Mouse (Mus musculus) ES-E14 (cell line): ENCODE measurements around the gene Tmem232.

Experiments
- CHD2 ChIP-seq: IDR thresholded peaks from 2 replicates; pipeline ENCODE4 v1.6.1; 2014; ENCODE audit warnings: mild to moderate bottlenecking, low read depth, low read length, inconsistent platforms
- HCFC1 ChIP-seq: IDR thresholded peaks from 2 replicates; pipeline ENCODE4 v1.6.1; 2012; ENCODE audit warnings: low read length, inconsistent platforms, borderline replicate concordance; ENCODE audit not compliant: insufficient read depth
- ZC3H11A ChIP-seq: IDR thresholded peaks from 2 replicates; pipeline ENCODE4 v1.6.1; 2012; ENCODE audit warnings: low read depth, mild to moderate bottlenecking, inconsistent platforms, low read length, borderline replicate concordance
- ZNF384 ChIP-seq: IDR thresholded peaks from 2 replicates; pipeline ENCODE4 v1.6.1; 2012; ENCODE audit warnings: low read depth, low read length, inconsistent platforms

- TF ChIP-seq HCFC1 (no peak), ZC3H11A (no peak), ZNF384 (no peak), CHD2 (no peak)
Measured at GRCm38 (mm10) chr17:65250261-65250660, 290.3 kb downstream of the Tmem232 start.
